Mouse (Mus musculus): ENCODE measurements around the gene Zic1. TPM values are rescaled to one million over a fixed set of nuclear protein-coding genes. Genes with fewer than 3 reads are reported as not detected.
A peak's percentile ranks its signal among the peaks of the same experiment; 100 is the strongest.

The Zic1 gene
- polyA plus RNA-seq, 1 experiment from 2014 or later: 2.1 TPM

GRCm38 (mm10) chr9:91373811-91374575 is 8.4 kb upstream of the Zic1 start:
- WGBS: 29% methylated on average over 3 of the region's 3 CpGs
- Histone ChIP-seq H3K9me3 (no peaks in the 10 kb centered on the region), H3K27me3 (peaks cover 95% of the 10 kb centered on the region), H3K9ac (no peak overlapping the region), H3K36me3 (no peaks in the 10 kb centered on the region), H3K4me3 (no peak overlapping the region), H3K27ac (no peak overlapping the region), H3K4me2 (replicated peaks) (no peak overlapping the region), H3K4me1 (no peaks in the 10 kb centered on the region)
- no peak for ATAC-seq (ENCODE audit: insufficient number of reproducible peaks, insufficient read depth, low FRiP score, low TSS enrichment)

GRCm38 (mm10) chr9:91371608-91372007 is 6.0 kb upstream of the Zic1 start:
- no peak overlapping the region for H3K4me3 ChIP-seq
- H3K9me3 ChIP-seq: no peaks in the 10 kb centered on the region
- H3K4me1 ChIP-seq: no peaks in the 10 kb centered on the region
- no peak overlapping the region for H3K27ac ChIP-seq
- ATAC-seq (ENCODE audit: insufficient number of reproducible peaks, insufficient read depth, low FRiP score, low TSS enrichment): no peak
- no peak overlapping the region for H3K4me2 ChIP-seq (replicated peaks)
- H3K27me3 ChIP-seq: peaks cover 94% of the 10 kb centered on the region
- WGBS: 11% methylated on average over 4 of the region's 4 CpGs
- no peaks in the 10 kb centered on the region for H3K36me3 ChIP-seq
- H3K9ac ChIP-seq: no peak overlapping the region

- Histone ChIP-seq H3K4me3 (no peak overlapping the region), H3K27ac (no peak overlapping the region), H3K9ac (no peak overlapping the region), H3K36me3 (no peaks in the 10 kb centered on the region), H3K27me3 (peaks cover 94% of the 10 kb centered on the region), H3K4me1 (no peaks in the 10 kb centered on the region), H3K4me2 (replicated peaks) (no peak overlapping the region), H3K9me3 (no peaks in the 10 kb centered on the region)
- no peak for ATAC-seq (ENCODE audit: insufficient number of reproducible peaks, insufficient read depth, low FRiP score, low TSS enrichment)
Measured at GRCm38 (mm10) chr9:91371011-91371410, 5.4 kb upstream of the Zic1 start.

GRCm38 (mm10) chr9:91370191-91370708 is 4.6 kb upstream of the Zic1 start:
- no peak for ATAC-seq (ENCODE audit: insufficient number of reproducible peaks, insufficient read depth, low FRiP score, low TSS enrichment)
- Histone ChIP-seq H3K27ac (no peak overlapping the region), H3K27me3 (peaks cover 92% of the 10 kb centered on the region), H3K4me2 (replicated peaks) (no peak overlapping the region), H3K4me3 (no peak overlapping the region), H3K9ac (no peak overlapping the region), H3K4me1 (no peaks in the 10 kb centered on the region), H3K36me3 (no peaks in the 10 kb centered on the region), H3K9me3 (no peaks in the 10 kb centered on the region)
- WGBS: 15% methylated on average over 6 of the region's 6 CpGs

GRCm38 (mm10) chr9:91369293-91369991 is 3.8 kb upstream of the Zic1 start:
- Histone ChIP-seq H3K27ac (no peak overlapping the region), H3K9ac (no peak overlapping the region), H3K9me3 (no peaks in the 10 kb centered on the region), H3K4me2 (replicated peaks) (no peak overlapping the region), H3K4me3 (no peak overlapping the region), H3K4me1 (0 out of 2 replicates have a peak, but pooled peaks cover 5% of the 10 kb centered on the region), H3K27me3 (peaks cover 92% of the 10 kb centered on the region), H3K36me3 (no peaks in the 10 kb centered on the region)
- no peak for ATAC-seq (ENCODE audit: insufficient number of reproducible peaks, insufficient read depth, low FRiP score, low TSS enrichment)
- 5% methylated on average over 26 of the region's 26 CpGs for WGBS

- WGBS: 4% methylated on average over 13 of the region's 13 CpGs
- peaks cover 92% of the 10 kb centered on the region for H3K27me3 ChIP-seq
- no peaks in the 10 kb centered on the region for H3K9me3 ChIP-seq
- no peak overlapping the region for H3K4me2 ChIP-seq (replicated peaks)
- ATAC-seq (ENCODE audit: insufficient number of reproducible peaks, insufficient read depth, low FRiP score, low TSS enrichment): no peak
- H3K4me1 ChIP-seq: 0 out of 2 replicates have a peak, but pooled peaks cover 7% of the 10 kb centered on the region
- H3K9ac ChIP-seq: no peak overlapping the region
- H3K36me3 ChIP-seq: no peaks in the 10 kb centered on the region
- H3K27ac ChIP-seq: no peak overlapping the region
- H3K4me3 ChIP-seq: no peak overlapping the region
Measured at GRCm38 (mm10) chr9:91368946-91369292, 3.3 kb upstream of the Zic1 start.

GRCm38 (mm10) chr9:91368150-91368549 is 2.5 kb upstream of the Zic1 start:
- 4% methylated on average over 2 of the region's 3 CpGs for WGBS
- no peak for ATAC-seq (ENCODE audit: insufficient number of reproducible peaks, insufficient read depth, low FRiP score, low TSS enrichment)
- Histone ChIP-seq H3K4me1 (0 out of 2 replicates have a peak, but pooled peaks cover 7% of the 10 kb centered on the region), H3K27me3 (peaks cover 90% of the 10 kb centered on the region), H3K9ac (no peak overlapping the region), H3K27ac (no peak overlapping the region), H3K9me3 (no peaks in the 10 kb centered on the region), H3K4me3 (no peak overlapping the region), H3K4me2 (replicated peaks) (no peak overlapping the region), H3K36me3 (no peaks in the 10 kb centered on the region)

- H3K4me3 ChIP-seq: no peak overlapping the region
- no peak overlapping the region for H3K27ac ChIP-seq
- no peak for ATAC-seq (ENCODE audit: insufficient number of reproducible peaks, insufficient read depth, low FRiP score, low TSS enrichment)
- H3K9ac ChIP-seq: no peak overlapping the region
- no peaks in the 10 kb centered on the region for H3K9me3 ChIP-seq
- no peaks in the 10 kb centered on the region for H3K36me3 ChIP-seq
- no peak overlapping the region for H3K4me2 ChIP-seq (replicated peaks)
- peaks cover 90% of the 10 kb centered on the region for H3K27me3 ChIP-seq
- 0 out of 2 replicates have a peak, but pooled peaks cover 8% of the 10 kb centered on the region for H3K4me1 ChIP-seq
- WGBS: 1% methylated on average over 30 of the region's 30 CpGs
Measured at GRCm38 (mm10) chr9:91366999-91367811, 1.6 kb upstream of the Zic1 start.

- Histone ChIP-seq H3K4me3 (no peak overlapping the region), H3K9ac (no peak overlapping the region)
Measured at GRCm38 (mm10) chr9:91366226-91366998, 802 bp upstream of the Zic1 start.

GRCm38 (mm10) chr9:91364971-91365501 is 574 bp downstream of the Zic1 start:
- 0% methylated on average over 42 of the region's 42 CpGs for WGBS
- Histone ChIP-seq H3K27me3 (peaks cover 77% of the 10 kb centered on the region), H3K27ac (peak overlapping the region; percentile 67), H3K9ac (peak overlapping the region; percentile 41; the same call in 1 of the 2 replicates), H3K36me3 (no peaks in the 10 kb centered on the region), H3K4me3 (peak overlapping the region; percentile 34), H3K9me3 (no peaks in the 10 kb centered on the region), H3K4me2 (replicated peaks) (peak overlapping the region; percentile 31), H3K4me1 (0 out of 2 replicates have a peak, but pooled peaks cover 9% of the 10 kb centered on the region)
- no peak for ATAC-seq (ENCODE audit: insufficient number of reproducible peaks, insufficient read depth, low FRiP score, low TSS enrichment)

More at GRCm38 (mm10) chr9:91366226-91366998, 802 bp upstream of the Zic1 start:
- WGBS: under 1% methylated on average over 17 of the region's 18 CpGs
- Histone ChIP-seq H3K27me3 (peaks cover 90% of the 10 kb centered on the region), H3K4me2 (replicated peaks) (0 out of 2 replicates have a peak overlapping the region, but pooled peaks have one; percentile 31), H3K4me1 (0 out of 2 replicates have a peak, but pooled peaks cover 9% of the 10 kb centered on the region), H3K9me3 (no peaks in the 10 kb centered on the region), H3K27ac (no peak overlapping the region), H3K36me3 (no peaks in the 10 kb centered on the region)
- no peak for ATAC-seq (ENCODE audit: insufficient number of reproducible peaks, insufficient read depth, low FRiP score, low TSS enrichment)
